In the genomic region with DNA sequence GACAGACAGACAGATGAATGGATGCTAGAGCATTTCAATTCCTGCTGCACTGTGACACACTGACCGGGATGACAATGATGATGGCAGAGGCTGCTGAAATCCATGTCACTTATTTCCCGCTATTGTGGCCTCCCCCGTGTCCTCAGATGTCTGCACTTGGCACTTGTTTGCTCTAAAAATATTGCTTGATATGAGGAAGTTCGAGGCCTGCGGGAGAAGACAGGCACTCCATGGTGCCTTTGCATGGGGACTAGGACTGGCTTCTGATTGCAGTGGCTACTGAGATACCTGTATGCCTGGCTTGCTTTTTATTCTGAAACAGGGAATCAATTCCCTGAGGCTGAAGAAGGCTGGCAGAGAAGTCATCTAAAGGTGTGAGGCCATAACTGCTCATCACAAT, we compare ENCODE assay signal across 34 mouse cellular contexts. TPM values are rescaled to one million over a fixed set of nuclear protein-coding genes. Genes with fewer than 3 reads are reported as not detected.
"Had no signal": no experiment of that assay in that cellular context is flagged by ENCODE, and none has a peak within 500 bp of the region (broad histone marks: within the 10 kb centered on the region; RNA-seq: fewer than 3 reads in every experiment).

No protein-coding gene starts in this region.

- H3K4me1 ChIP-seq: embryonic facial prominence, embryonic 10.5 days; embryonic facial prominence, embryonic 12.5 days; embryonic facial prominence, embryonic 13.5 days; embryonic facial prominence, embryonic 15.5 days; forebrain, embryonic 10.5 days; forebrain, embryonic 12.5 days; forebrain, embryonic 13.5 days; forebrain, embryonic 15.5 days; heart, embryonic 10.5 days had no signal

- H3K4me3 ChIP-seq: embryonic facial prominence, embryonic 10.5 days; embryonic facial prominence, embryonic 12.5 days; embryonic facial prominence, embryonic 13.5 days; embryonic facial prominence, embryonic 15.5 days; erythroblast, embryonic 14.5 days; forebrain, embryonic 10.5 days; forebrain, embryonic 12.5 days; forebrain, embryonic 13.5 days; forebrain, embryonic 15.5 days; gastrocnemius, adult 2 months; heart, adult 2 months; heart, embryonic 10.5 days had no signal

- H3K27ac ChIP-seq: embryonic facial prominence, embryonic 10.5 days; embryonic facial prominence, embryonic 12.5 days; embryonic facial prominence, embryonic 13.5 days; embryonic facial prominence, embryonic 15.5 days; forebrain, embryonic 10.5 days; forebrain, embryonic 12.5 days; forebrain, embryonic 13.5 days; forebrain, embryonic 15.5 days; gastrocnemius, adult 2 months; heart, adult 2 months; heart, embryonic 10.5 days had no signal

- DNase-seq: cerebellum, adult 8-10 months; cerebellum, adult 9-10 months; cerebellum, adult 9-11 months; cerebellum, postnatal 10 days; cerebellum, postnatal 14 days; cerebellum, postnatal 25 days; cerebellum, postnatal 36 days; embryo, embryonic 11 days; forebrain, postnatal 0 days; gastrocnemius, adult 2 months; gastrocnemius, postnatal 10 days; gastrocnemius, postnatal 14 days; gastrocnemius, postnatal 25 days; gastrocnemius, postnatal 36 days; heart, adult 2 months had no signal

RNA-seq across cellular contexts. Expression of a gene that starts 36.4 kb away (rescaled TPM):
- total RNA-seq: common myeloid progenitor, adult 5-6 weeks had no signal

RNA-seq across cellular contexts. Expression of a gene that starts 57.8 kb away (rescaled TPM):
- total RNA-seq: forebrain, postnatal 0 days; gastrocnemius, adult 18-20 months; gastrocnemius, adult 2 months; gastrocnemius, adult 8-10 months; gastrocnemius, postnatal 10 days; gastrocnemius, postnatal 14 days; gastrocnemius, postnatal 36 days; granulocyte monocyte progenitor cell, adult 5-6 weeks had no signal
- polyA plus RNA-seq: cortical plate, adult 2 months; embryonic facial prominence, embryonic 10.5 days; embryonic facial prominence, embryonic 11.5 days; forebrain, embryonic 10.5 days; forebrain, embryonic 11.5 days; forebrain, embryonic 12.5 days; forebrain, embryonic 13.5 days; forebrain, embryonic 16.5 days; forebrain, postnatal 0 days; frontal cortex, adult 2 months; heart, embryonic 10.5 days had no signal
